ENCODE assay signal across 8 mouse cellular contexts in the genomic region with DNA sequence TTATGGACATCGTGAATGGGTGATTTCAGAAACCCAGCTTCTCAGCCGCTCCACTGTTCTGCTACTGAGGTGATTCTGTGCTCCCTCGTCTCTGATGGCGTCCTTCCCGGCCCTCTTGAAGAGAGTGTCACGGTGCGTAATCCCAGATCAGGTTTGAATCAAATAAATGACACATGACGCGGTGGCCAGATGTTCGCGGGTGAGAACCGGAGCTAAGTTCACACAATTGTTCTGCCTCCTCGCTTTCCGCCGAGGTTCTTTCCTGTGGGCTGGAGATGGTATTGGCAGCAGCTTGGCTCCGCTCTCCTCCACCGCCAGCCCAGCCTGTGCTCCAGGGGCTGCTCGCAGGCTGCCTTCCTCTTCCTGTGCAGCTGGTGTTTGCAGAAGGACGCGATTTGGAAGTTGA.
DNase-seq lines count a peak whose midpoint lies in the region; ATAC-seq and TF ChIP-seq lines count a peak whose summit lies in the region.

No protein-coding gene starts in this region.

- 47% methylated on average over 20 of the region's 20 CpGs for WGBS in embryonic facial prominence, embryonic 11.5 days
- 36% methylated on average over 20 of the region's 20 CpGs for WGBS in heart, embryonic 16.5 days
- WGBS in kidney, embryonic 16.5 days, result 21% methylated on average over 20 of the region's 20 CpGs
- WGBS in liver, postnatal 0 days (ENCODE audit: insufficient replicate concordance), result 14% methylated on average over 20 of the region's 20 CpGs
- WGBS in neural tube, embryonic 13.5 days, result 51% methylated on average over 20 of the region's 20 CpGs

- no peak overlapping the region for H3K4me3 ChIP-seq in embryonic facial prominence, embryonic 11.5 days (ENCODE audit: low read depth, low read length)
- peak overlapping the region; percentile 32 for H3K4me3 ChIP-seq in heart, embryonic 16.5 days (ENCODE audit: low read length)
- peak overlapping the region; percentile 27 for H3K4me3 ChIP-seq in kidney, embryonic 16.5 days (ENCODE audit: low read length)
- H3K4me3 ChIP-seq in liver, postnatal 0 days (ENCODE audit: low read depth, low read length), result peak overlapping the region; percentile 11; the same call in 1 of the 2 replicates
- no peak overlapping the region for H3K4me3 ChIP-seq in neural tube, embryonic 13.5 days

- no peak overlapping the region for H3K9ac ChIP-seq in embryonic facial prominence, embryonic 11.5 days (replicated peaks; ENCODE audit: low read length)
- 0 out of 2 replicates have a peak overlapping the region, but pooled peaks have one; percentile 26 for H3K9ac ChIP-seq in heart, embryonic 16.5 days (ENCODE audit: low read length)
- H3K9ac ChIP-seq in kidney, embryonic 16.5 days (replicated peaks; ENCODE audit: low read length), result no peak overlapping the region; the same call in 1 of the 2 replicates
- no peak overlapping the region for H3K9ac ChIP-seq in liver, postnatal 0 days (replicated peaks)
- no peak overlapping the region for H3K9ac ChIP-seq in neural tube, embryonic 13.5 days

- H3K9me3 ChIP-seq in embryonic facial prominence, embryonic 11.5 days (replicated peaks; ENCODE audit: control insufficient read depth, low read length), result no peaks in the 10 kb centered on the region
- H3K9me3 ChIP-seq in heart, embryonic 16.5 days (replicated peaks; ENCODE audit: control insufficient read depth, low read length), result no peaks in the 10 kb centered on the region
- H3K9me3 ChIP-seq in kidney, embryonic 16.5 days (ENCODE audit: low read length), result no peaks in the 10 kb centered on the region
- H3K9me3 ChIP-seq in liver, postnatal 0 days (ENCODE audit: low read length), result no peaks in the 10 kb centered on the region
- H3K9me3 ChIP-seq in neural tube, embryonic 13.5 days, result no peaks in the 10 kb centered on the region

- H3K4me2 ChIP-seq in embryonic facial prominence, embryonic 11.5 days (ENCODE audit: low read depth, low read length), result 0 out of 2 replicates have a peak overlapping the region, but pooled peaks have one; percentile 2
- peak overlapping the region; percentile 60 for H3K4me2 ChIP-seq in heart, embryonic 16.5 days (ENCODE audit: low read depth, low read length)
- peak overlapping the region; percentile 48 for H3K4me2 ChIP-seq in kidney, embryonic 16.5 days (replicated peaks; ENCODE audit: low read depth, low read length)
- H3K4me2 ChIP-seq in liver, postnatal 0 days (ENCODE audit: low read depth, low read length), result peak overlapping the region; percentile 61
- H3K4me2 ChIP-seq in neural tube, embryonic 13.5 days, result peak overlapping the region; percentile 31

- no peak for TF ChIP-seq CTCF in liver, postnatal 0 days (IDR thresholded peaks at IDR 0.05; ENCODE audit: low read depth)

- H3K27ac ChIP-seq in embryonic facial prominence, embryonic 11.5 days (replicated peaks; ENCODE audit: low read depth, low read length), result no peak overlapping the region
- peak overlapping the region; percentile 81 for H3K27ac ChIP-seq in heart, embryonic 16.5 days (ENCODE audit: low read length)
- peak overlapping the region; percentile 77 for H3K27ac ChIP-seq in kidney, embryonic 16.5 days (ENCODE audit: low read length)
- H3K27ac ChIP-seq in liver, postnatal 0 days (ENCODE audit: low read depth), result 0 out of 2 replicates have a peak overlapping the region, but pooled peaks have one; percentile 24
- H3K27ac ChIP-seq in neural tube, embryonic 13.5 days (replicated peaks), result peak overlapping the region; percentile 55; the same call in 1 of the 2 replicates

- DNase-seq in ovary, postnatal 36 days (ENCODE audit: low spot score), result peak; percentile 12
- no peak for DNase-seq in ovary, adult 18-20 months (ENCODE audit: low spot score)
- DNase-seq in embryonic facial prominence, embryonic 11.5 days (ENCODE audit: low spot score), result peak; percentile 67
- DNase-seq in liver, postnatal 0 days, result peak; percentile 31
- no peak for DNase-seq in Muller cell, postnatal 12 days (ENCODE audit: inconsistent ontology term)

- no peaks in the 10 kb centered on the region for H3K36me3 ChIP-seq in embryonic facial prominence, embryonic 11.5 days (replicated peaks; ENCODE audit: control insufficient read depth, insufficient read depth, low read depth, low read length)
- H3K36me3 ChIP-seq in heart, embryonic 16.5 days (ENCODE audit: control insufficient read depth, insufficient read depth), result no peaks in the 10 kb centered on the region
- no peaks in the 10 kb centered on the region for H3K36me3 ChIP-seq in kidney, embryonic 16.5 days (ENCODE audit: insufficient read depth, low read length)
- no peaks in the 10 kb centered on the region for H3K36me3 ChIP-seq in liver, postnatal 0 days (replicated peaks; ENCODE audit: insufficient read depth, low read length)
- no peaks in the 10 kb centered on the region for H3K36me3 ChIP-seq in neural tube, embryonic 13.5 days

- ATAC-seq in embryonic facial prominence, embryonic 11.5 days (replicated peaks; ENCODE audit: insufficient number of reproducible peaks, low FRiP score, low TSS enrichment, low read depth), result no peak
- peak; percentile 75 for ATAC-seq in heart, embryonic 16.5 days (replicated peaks; ENCODE audit: extremely low read depth, insufficient read depth, low FRiP score)
- peak; percentile 89 for ATAC-seq in kidney, embryonic 16.5 days (ENCODE audit: low FRiP score, low TSS enrichment)
- 0 out of 2 replicates have a peak, but pooled peaks have one; percentile 25 for ATAC-seq in liver, postnatal 0 days
- ATAC-seq in neural tube, embryonic 13.5 days (ENCODE audit: low read depth), result peak; percentile 50; the same call in 1 of the 2 replicates

- no peaks in the 10 kb centered on the region for H3K4me1 ChIP-seq in embryonic facial prominence, embryonic 11.5 days (ENCODE audit: control insufficient read depth, insufficient read depth, low read length)
- peaks cover 9% of the 10 kb centered on the region; the same call in 1 of the 2 replicates for H3K4me1 ChIP-seq in heart, embryonic 16.5 days (ENCODE audit: control insufficient read depth, insufficient read depth, low read length)
- H3K4me1 ChIP-seq in kidney, embryonic 16.5 days (ENCODE audit: insufficient read depth, low read length), result peaks cover 10% of the 10 kb centered on the region
- no peaks in the 10 kb centered on the region; the same call in 1 of the 2 replicates for H3K4me1 ChIP-seq in liver, postnatal 0 days (ENCODE audit: insufficient read depth)
- H3K4me1 ChIP-seq in neural tube, embryonic 13.5 days (replicated peaks), result no peaks in the 10 kb centered on the region; the same call in 1 of the 2 replicates

- TF ChIP-seq EP300 in liver, postnatal 0 days (IDR thresholded peaks at IDR 0.05; ENCODE audit: low read depth), result no peak

- H3K27me3 ChIP-seq in embryonic facial prominence, embryonic 11.5 days (ENCODE audit: control insufficient read depth, insufficient read depth, low read length), result no peaks in the 10 kb centered on the region
- H3K27me3 ChIP-seq in heart, embryonic 16.5 days (ENCODE audit: control insufficient read depth, insufficient read depth, low read length), result no peaks in the 10 kb centered on the region
- no peaks in the 10 kb centered on the region for H3K27me3 ChIP-seq in kidney, embryonic 16.5 days (ENCODE audit: insufficient read depth, low read length)
- H3K27me3 ChIP-seq in liver, postnatal 0 days (ENCODE audit: insufficient read depth, low read length), result no peaks in the 10 kb centered on the region
- no peaks in the 10 kb centered on the region for H3K27me3 ChIP-seq in neural tube, embryonic 13.5 days

Comparison
In these comparisons a context has a peak if more than half of its experiments do, and no peak if none do; other contexts are left out.
1. DNase-seq: peak in ovary, postnatal 36 days (single experiment), embryonic facial prominence, embryonic 11.5 days (single experiment) and liver, postnatal 0 days (single experiment); none in ovary, adult 18-20 months (single experiment) and Muller cell, postnatal 12 days (single experiment).
2. H3K4me2 ChIP-seq: peak in every context shown above with its lines; median percentile 61 in liver, postnatal 0 days; 60 in heart, embryonic 16.5 days; 48 in kidney, embryonic 16.5 days; 31 in neural tube, embryonic 13.5 days; 2 in embryonic facial prominence, embryonic 11.5 days.
3. H3K4me3 ChIP-seq: peak in heart, embryonic 16.5 days (single experiment), kidney, embryonic 16.5 days (single experiment) and liver, postnatal 0 days (single experiment); none in embryonic facial prominence, embryonic 11.5 days (single experiment) and neural tube, embryonic 13.5 days (single experiment).